Mouse (Mus musculus) olfactory bulb, adult 2 months (tissue): ENCODE results near the gene Serping1.

Source experiments
- CTCF ChIP-seq: fragments of 200-500 bp; IDR thresholded peaks from 2 replicates; pipeline ENCODE4 v1.5.1; 2012; ENCODE audit warnings: low read depth, mild to moderate bottlenecking, low read length, moderate library complexity; ENCODE audit not compliant: insufficient read depth
- POLR2A ChIP-seq: fragments of 200-500 bp; IDR thresholded peaks from 2 replicates; pipeline ENCODE4 v1.6.1; 2012; ENCODE audit warnings: mild to moderate bottlenecking, low read depth, low read length, moderate library complexity; ENCODE audit not compliant: insufficient read depth

- TF ChIP-seq CTCF, result no peak
- TF ChIP-seq POLR2A, result no peak
Measured at GRCm38 (mm10) chr2:84731206-84731605, 44.0 kb downstream of the Serping1 start.
